Mouse (Mus musculus) brain, embryonic 14.5 days (tissue): Measurements from ENCODE around the gene Cdk5rap2.

Experiments used
- CTCF ChIP-seq: fragments of 200-500 bp; IDR thresholded peaks from 2 replicates; pipeline ENCODE4 v1.5.1; 2012; ENCODE audit warnings: inconsistent platforms, mild to moderate bottlenecking, moderate library complexity, borderline replicate concordance; ENCODE audit not compliant: insufficient read depth, insufficient read length; ENCODE audit errors: extremely low read depth
- POLR2A ChIP-seq: fragments of 200-500 bp; IDR thresholded peaks from 2 replicates; pipeline ENCODE4 v1.6.1; 2012; ENCODE audit warnings: mild to moderate bottlenecking, inconsistent platforms, borderline replicate concordance; ENCODE audit not compliant: poor library complexity, insufficient read depth, insufficient read length, severe bottlenecking; ENCODE audit errors: extremely low read depth

DNA sequence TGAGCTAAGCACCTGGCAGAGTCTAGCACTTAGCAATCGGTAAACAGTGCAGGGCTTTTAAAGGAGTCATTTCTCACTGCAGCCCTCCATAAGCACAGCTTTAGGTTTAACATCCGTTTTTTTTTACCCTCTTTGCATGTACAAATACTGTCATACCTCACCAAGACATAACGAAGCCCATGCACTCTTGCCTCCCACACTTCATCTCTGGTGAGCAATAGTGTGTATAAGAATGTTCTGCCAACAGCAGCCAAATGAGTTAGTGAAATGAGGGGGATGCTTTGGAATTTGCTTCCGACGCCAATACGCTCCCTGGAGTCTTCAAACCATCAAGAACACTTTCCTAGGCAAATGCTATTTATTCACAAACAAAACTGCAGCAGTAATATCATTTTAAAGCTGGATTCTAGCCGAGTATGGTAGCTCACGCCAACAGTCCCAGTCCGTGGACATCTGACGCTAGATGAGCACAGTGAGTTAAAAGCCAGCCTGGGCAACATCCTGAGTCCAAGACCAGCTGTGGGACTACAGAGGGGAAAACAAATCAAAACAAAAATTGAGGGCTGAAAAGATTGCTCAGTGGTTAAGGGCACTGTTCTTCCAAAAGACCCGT, 18.4 kb downstream of the Cdk5rap2 start:
- TF ChIP-seq CTCF, result no peak
- no peak for TF ChIP-seq POLR2A
